Mouse (Mus musculus): ENCODE measurements around the gene Flvcr1. TPM values are rescaled to one million over a fixed set of nuclear protein-coding genes. Genes with fewer than 3 reads are reported as not detected.

The Flvcr1 gene
- polyA plus RNA-seq, 1 experiment from 2014 or later, result 6.9 TPM

- H3K4me3 ChIP-seq, result peak overlapping the region; percentile 84
- peak overlapping the region; percentile 94 for H3K4me2 ChIP-seq (replicated peaks)
- peak overlapping the region; percentile 68; the same call in 1 of the 2 replicates for H3K27ac ChIP-seq (replicated peaks)
- peak overlapping the region; percentile 82 for H3K9ac ChIP-seq (replicated peaks)
- H3K4me1 ChIP-seq, result peaks cover 21% of the 10 kb centered on the region
- no peaks in the 10 kb centered on the region for H3K36me3 ChIP-seq
- WGBS, result 6% methylated on average over 15 of the region's 15 CpGs
- no peaks in the 10 kb centered on the region for H3K27me3 ChIP-seq
- ATAC-seq (replicated peaks), result no peak; the same call in 1 of the 2 replicates
- no peaks in the 10 kb centered on the region for H3K9me3 ChIP-seq
These were observed 36.4 kb upstream of the Flvcr1 start for GRCm38 (mm10) chr1:191062241-191062780.

GRCm38 (mm10) chr1:191057461-191057860 lies 31.5 kb upstream of the Flvcr1 start:
- no peaks in the 10 kb centered on the region for H3K36me3 ChIP-seq
- ATAC-seq (replicated peaks), result no peak
- H3K9me3 ChIP-seq, result no peaks in the 10 kb centered on the region
- 68% methylated on average over 3 of the region's 3 CpGs for WGBS
- no peak overlapping the region for H3K27ac ChIP-seq (replicated peaks)
- no peak overlapping the region for H3K4me3 ChIP-seq
- H3K9ac ChIP-seq (replicated peaks), result no peak overlapping the region
- no peaks in the 10 kb centered on the region for H3K27me3 ChIP-seq
- peaks cover 8% of the 10 kb centered on the region for H3K4me1 ChIP-seq
- no peak overlapping the region for H3K4me2 ChIP-seq (replicated peaks)

GRCm38 (mm10) chr1:191055533-191055873 lies 29.5 kb upstream of the Flvcr1 start:
- Histone ChIP-seq H3K36me3 (no peaks in the 10 kb centered on the region), H3K27me3 (no peaks in the 10 kb centered on the region), H3K4me3 (no peak overlapping the region), H3K27ac (replicated peaks) (no peak overlapping the region), H3K9ac (replicated peaks) (no peak overlapping the region), H3K9me3 (no peaks in the 10 kb centered on the region), H3K4me1 (no peaks in the 10 kb centered on the region), H3K4me2 (replicated peaks) (no peak overlapping the region)
- WGBS, result 65% methylated on average over 2 of the region's 2 CpGs
- no peak for ATAC-seq (replicated peaks)

GRCm38 (mm10) chr1:191054870-191055532 lies 29.0 kb upstream of the Flvcr1 start:
- no peak for ATAC-seq (replicated peaks)
- no peak overlapping the region for H3K4me2 ChIP-seq (replicated peaks)
- 76% methylated on average over 8 of the region's 8 CpGs for WGBS

GRCm38 (mm10) chr1:191053555-191053954 lies 27.6 kb upstream of the Flvcr1 start:
- Histone ChIP-seq H3K9me3 (no peaks in the 10 kb centered on the region), H3K4me3 (no peak overlapping the region), H3K9ac (replicated peaks) (no peak overlapping the region), H3K27me3 (no peaks in the 10 kb centered on the region), H3K27ac (replicated peaks) (no peak overlapping the region), H3K4me1 (no peaks in the 10 kb centered on the region), H3K36me3 (no peaks in the 10 kb centered on the region), H3K4me2 (replicated peaks) (no peak overlapping the region)
- ATAC-seq (replicated peaks), result no peak
- 95% methylated on average over 3 of the region's 3 CpGs for WGBS

More at GRCm38 (mm10) chr1:191054870-191055532, 29.0 kb upstream of the Flvcr1 start:
- H3K9me3 ChIP-seq, result no peaks in the 10 kb centered on the region
- H3K27ac ChIP-seq (replicated peaks), result no peak overlapping the region
- no peaks in the 10 kb centered on the region for H3K36me3 ChIP-seq
- H3K27me3 ChIP-seq, result no peaks in the 10 kb centered on the region
- H3K9ac ChIP-seq (replicated peaks), result no peak overlapping the region
- H3K4me3 ChIP-seq, result no peak overlapping the region
- no peaks in the 10 kb centered on the region for H3K4me1 ChIP-seq

- Histone ChIP-seq H3K27ac (replicated peaks) (no peak overlapping the region), H3K4me2 (replicated peaks) (no peak overlapping the region), H3K4me1 (no peaks in the 10 kb centered on the region), H3K9me3 (no peaks in the 10 kb centered on the region), H3K27me3 (no peaks in the 10 kb centered on the region), H3K36me3 (no peaks in the 10 kb centered on the region), H3K9ac (replicated peaks) (no peak overlapping the region), H3K4me3 (no peak overlapping the region)
- WGBS, result 69% methylated on average over 7 of the region's 7 CpGs
- no peak for ATAC-seq (replicated peaks)
These were observed 20.4 kb upstream of the Flvcr1 start for GRCm38 (mm10) chr1:191046231-191046824.

GRCm38 (mm10) chr1:191045264-191045663 lies 19.3 kb upstream of the Flvcr1 start:
- H3K9ac ChIP-seq (replicated peaks), result no peak overlapping the region
- H3K27me3 ChIP-seq, result no peaks in the 10 kb centered on the region
- no peaks in the 10 kb centered on the region for H3K36me3 ChIP-seq
- no peak overlapping the region for H3K4me3 ChIP-seq
- H3K4me2 ChIP-seq (replicated peaks), result no peak overlapping the region
- H3K9me3 ChIP-seq, result no peaks in the 10 kb centered on the region
- no peak for ATAC-seq (replicated peaks)
- H3K27ac ChIP-seq (replicated peaks), result no peak overlapping the region
- H3K4me1 ChIP-seq, result no peaks in the 10 kb centered on the region
- 97% methylated on average over 2 of the region's 2 CpGs for WGBS

- no peaks in the 10 kb centered on the region for H3K4me1 ChIP-seq
- WGBS, result 90% methylated on average over 3 of the region's 3 CpGs
- no peak overlapping the region for H3K27ac ChIP-seq (replicated peaks)
- H3K27me3 ChIP-seq, result no peaks in the 10 kb centered on the region
- H3K9ac ChIP-seq (replicated peaks), result no peak overlapping the region
- H3K4me2 ChIP-seq (replicated peaks), result no peak overlapping the region
- ATAC-seq (replicated peaks), result no peak
- H3K4me3 ChIP-seq, result no peak overlapping the region
- H3K36me3 ChIP-seq, result no peaks in the 10 kb centered on the region
- H3K9me3 ChIP-seq, result no peaks in the 10 kb centered on the region
These were observed 16.7 kb upstream of the Flvcr1 start for GRCm38 (mm10) chr1:191042688-191043087.

GRCm38 (mm10) chr1:191042106-191042505 lies 16.1 kb upstream of the Flvcr1 start:
- WGBS, result 84% methylated on average over 5 of the region's 5 CpGs
- H3K9me3 ChIP-seq, result no peaks in the 10 kb centered on the region
- H3K4me3 ChIP-seq, result no peak overlapping the region
- H3K36me3 ChIP-seq, result no peaks in the 10 kb centered on the region
- no peak overlapping the region for H3K27ac ChIP-seq (replicated peaks)
- ATAC-seq (replicated peaks), result no peak
- H3K4me1 ChIP-seq, result no peaks in the 10 kb centered on the region
- H3K27me3 ChIP-seq, result no peaks in the 10 kb centered on the region
- H3K9ac ChIP-seq (replicated peaks), result no peak overlapping the region
- no peak overlapping the region for H3K4me2 ChIP-seq (replicated peaks)

GRCm38 (mm10) chr1:191041352-191041751 lies 15.4 kb upstream of the Flvcr1 start:
- H3K4me1 ChIP-seq, result no peaks in the 10 kb centered on the region
- no peak for ATAC-seq (replicated peaks)
- H3K9ac ChIP-seq (replicated peaks), result no peak overlapping the region
- H3K27ac ChIP-seq (replicated peaks), result no peak overlapping the region
- no peaks in the 10 kb centered on the region for H3K36me3 ChIP-seq
- H3K27me3 ChIP-seq, result no peaks in the 10 kb centered on the region
- H3K9me3 ChIP-seq, result no peaks in the 10 kb centered on the region
- H3K4me2 ChIP-seq (replicated peaks), result no peak overlapping the region
- H3K4me3 ChIP-seq, result no peak overlapping the region

GRCm38 (mm10) chr1:191037999-191038398 lies 12.0 kb upstream of the Flvcr1 start:
- Histone ChIP-seq H3K27ac (replicated peaks) (no peak overlapping the region), H3K4me1 (no peaks in the 10 kb centered on the region), H3K36me3 (no peaks in the 10 kb centered on the region), H3K4me2 (replicated peaks) (no peak overlapping the region), H3K4me3 (no peak overlapping the region), H3K27me3 (no peaks in the 10 kb centered on the region), H3K9me3 (no peaks in the 10 kb centered on the region), H3K9ac (replicated peaks) (no peak overlapping the region)
- no peak for ATAC-seq (replicated peaks)
- 96% methylated on average over 4 of the region's 4 CpGs for WGBS

- no peak for ATAC-seq (replicated peaks)
- Histone ChIP-seq H3K4me3 (no peak within 1 kb of the TSS), H3K27me3 (no peaks in the 10 kb centered on the region), H3K4me2 (replicated peaks) (no peak within 1 kb of the TSS), H3K36me3 (no peaks in the 10 kb centered on the region), H3K9me3 (no peaks in the 10 kb centered on the region), H3K27ac (replicated peaks) (no peak within 1 kb of the TSS), H3K9ac (replicated peaks) (no peak within 1 kb of the TSS), H3K4me1 (no peaks in the 10 kb centered on the region)
- 81% methylated on average over 6 of the region's 6 CpGs for WGBS
These were observed 10.8 kb upstream of the Flvcr1 start, which contains the start of gene Spata45 for GRCm38 (mm10) chr1:191036554-191037334. Gene Spata45 (plus strand): TSS chr1:191036639.

All from forebrain, embryonic 15.5 days (tissue).